Mouse (Mus musculus): ENCODE measurements around the gene Htra2. TPM values are rescaled to one million over a fixed set of nuclear protein-coding genes. Genes with fewer than 3 reads are reported as not detected.

Gene Htra2
- total RNA-seq, 2 experiments from 2014 or later = 20.0 to 21.7 TPM

DNA sequence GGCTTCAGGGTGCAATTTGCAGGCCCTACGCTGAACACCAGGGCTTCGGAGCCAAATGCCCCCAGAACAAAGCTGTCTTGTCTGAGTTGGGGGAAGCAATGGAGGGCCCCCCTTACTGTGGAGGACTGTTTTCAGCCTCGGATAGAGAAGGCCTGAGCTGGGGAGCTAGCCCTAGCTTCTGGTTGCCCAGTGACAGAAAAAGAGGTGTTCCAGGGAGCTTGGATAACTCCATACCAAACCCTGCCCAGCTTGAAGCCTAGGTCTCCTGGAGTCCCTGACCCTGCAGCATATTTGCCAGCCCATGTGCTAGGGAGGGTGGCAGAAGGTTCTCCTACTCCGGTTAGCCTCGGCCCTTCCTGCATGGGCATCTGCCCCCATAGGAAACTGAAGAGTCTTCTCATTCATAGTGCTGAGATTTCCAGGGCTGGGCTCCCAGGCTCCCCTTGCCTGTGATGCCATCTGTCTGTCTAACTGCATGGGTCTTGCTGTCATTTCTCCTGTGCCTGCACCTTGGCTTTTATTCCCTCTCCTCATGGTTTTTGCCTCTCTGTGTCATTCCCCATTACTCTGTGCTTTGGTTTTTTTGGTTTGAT, 20.5 kb downstream of the Htra2 start:
- intact Hi-C loops (cut with DNase I; ENCODE audit: low total_unique reads) = no loop called here
- DNase-seq = no peak

DNA sequence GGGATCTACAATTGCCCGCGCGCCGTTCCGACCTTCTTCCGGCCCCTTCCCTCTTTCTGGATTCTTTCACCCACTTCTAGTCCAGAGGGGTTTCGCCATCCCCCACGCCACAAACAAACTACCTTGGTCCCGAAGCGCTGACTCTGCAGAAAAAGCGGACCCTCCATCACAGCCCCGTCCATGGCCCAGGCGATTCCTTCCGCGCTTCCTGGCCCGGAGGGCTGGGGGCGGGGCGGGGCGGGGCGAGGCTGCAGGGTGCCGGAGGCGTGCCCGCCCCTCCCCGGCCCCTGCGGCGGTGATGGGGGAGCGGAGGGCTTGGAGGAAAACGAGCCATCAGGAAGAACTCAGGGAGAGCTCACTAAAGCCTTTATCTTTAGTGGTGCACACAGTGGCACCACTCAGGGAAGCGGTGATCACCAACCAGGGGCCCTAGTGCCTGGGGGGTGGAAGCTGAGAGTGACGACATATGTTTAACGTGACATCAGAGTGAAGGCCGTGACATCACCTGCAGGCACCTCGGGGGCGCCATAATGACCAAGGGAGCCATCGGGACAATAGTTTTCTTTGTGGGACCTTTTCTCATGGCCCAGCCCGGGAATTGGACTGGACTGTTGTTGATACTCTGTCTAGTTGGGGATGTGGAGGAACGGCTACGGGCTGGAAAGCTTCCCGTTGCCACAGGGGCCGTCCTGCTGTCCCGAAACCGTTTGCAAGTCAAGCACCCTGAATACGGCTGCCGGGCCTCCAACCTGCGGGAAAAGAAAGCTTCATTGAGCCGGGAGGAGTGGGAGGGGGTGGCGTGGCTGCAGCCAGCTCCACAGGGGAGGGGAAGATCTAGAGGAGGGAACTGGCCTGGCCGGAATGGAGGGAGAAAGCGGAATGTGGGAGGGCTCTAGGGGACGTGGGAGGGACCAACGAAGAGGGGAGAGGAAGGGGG, 21.6 kb downstream of the Htra2 start, which contains the start of the genes Dok1 and Loxl3:
Gene Dok1, minus strand, starts transcription at position 223 of the 937 bp plus-strand sequence.
Gene Loxl3, plus strand, starts transcription at position 925 of the 937 bp plus-strand sequence.
- peak; percentile 83 for DNase-seq
- intact Hi-C loops (cut with DNase I; ENCODE audit: low total_unique reads) = no loop called here

DNA sequence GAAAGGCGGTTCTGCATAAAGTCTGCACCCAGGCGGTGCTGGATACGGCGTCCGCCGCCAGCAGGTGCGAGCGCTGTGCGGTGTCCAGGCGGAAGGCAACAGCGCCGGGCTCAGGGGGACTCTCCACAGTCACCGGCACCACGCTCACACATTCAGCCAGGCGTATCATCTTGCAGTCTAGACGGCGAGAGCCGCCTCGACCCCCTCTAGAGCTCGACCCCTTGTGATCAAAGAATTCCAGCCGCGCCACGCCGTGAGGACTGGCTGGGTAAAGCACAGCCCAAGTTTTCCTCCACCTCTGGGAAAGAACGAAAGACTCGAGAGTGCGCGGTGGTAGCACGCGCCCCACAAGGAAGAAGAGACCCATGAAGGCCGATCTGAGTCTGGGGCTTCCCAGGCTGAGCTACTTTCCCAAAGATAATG, 22.3 kb downstream of the Htra2 start:
- DNase-seq = peak; percentile 36
- intact Hi-C loops (cut with DNase I; ENCODE audit: low total_unique reads) = no loop called here

- DNase-seq = no peak
- intact Hi-C loops (cut with DNase I; ENCODE audit: low total_unique reads) = no loop called here
These were observed 23.0 kb downstream of the Htra2 start for GRCm38 (mm10) chr6:83031921-83032590.

GRCm38 (mm10) chr6:83031111-83031510, 24.0 kb downstream of the Htra2 start:
- DNase-seq = no peak
- intact Hi-C loops (cut with DNase I; ENCODE audit: low total_unique reads) = no loop called here

GRCm38 (mm10) chr6:83029777-83030176, 25.3 kb downstream of the Htra2 start:
- intact Hi-C loops (cut with DNase I; ENCODE audit: low total_unique reads) = no loop called here
- no peak for DNase-seq

DNA sequence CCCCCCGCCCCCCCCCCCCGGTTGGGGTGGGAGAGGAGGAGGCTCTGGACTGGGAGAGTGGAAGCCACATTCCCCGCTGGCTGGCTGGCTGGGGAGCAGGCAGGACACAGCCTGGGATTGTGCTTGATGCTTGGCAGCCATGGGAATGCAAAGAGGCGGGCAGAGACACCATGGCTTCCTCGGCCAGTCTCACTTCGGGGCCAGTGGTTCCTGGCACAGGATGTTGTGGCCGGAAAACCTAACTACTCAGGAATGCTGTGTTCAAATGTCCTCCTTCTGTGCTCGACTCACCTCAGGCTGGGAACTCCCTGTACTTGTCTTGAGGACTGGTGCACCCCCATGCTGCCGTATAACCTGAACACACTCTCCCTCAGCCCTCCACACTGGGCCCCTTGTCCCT, 27.4 kb downstream of the Htra2 start:
- peak; percentile 59 for DNase-seq
- intact Hi-C loops (cut with DNase I; ENCODE audit: low total_unique reads) = no loop called here

- DNase-seq = no peak
- intact Hi-C loops (cut with DNase I; ENCODE audit: low total_unique reads) = no loop called here
These were observed 27.8 kb downstream of the Htra2 start for GRCm38 (mm10) chr6:83027293-83027692.

DNA sequence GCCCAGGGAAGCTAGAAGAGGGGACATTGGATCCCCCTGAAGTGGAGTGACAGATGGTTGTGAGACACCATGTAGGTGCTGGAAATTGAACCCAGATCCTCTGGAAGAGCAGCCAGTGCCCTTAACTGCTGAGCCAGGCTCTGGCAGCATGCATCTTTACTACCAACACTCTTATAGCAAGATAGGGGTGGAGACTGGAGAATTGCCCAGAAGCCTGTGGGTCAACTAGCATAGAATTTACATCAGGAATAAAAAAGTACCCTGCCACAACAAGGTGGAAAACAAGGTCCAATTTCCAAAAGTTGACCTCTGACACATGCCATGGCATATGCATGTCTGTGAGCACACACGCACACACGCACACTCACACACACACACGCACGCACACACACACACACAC, 29.9 kb downstream of the Htra2 start:
- intact Hi-C loops (cut with DNase I; ENCODE audit: low total_unique reads) = no loop called here
- DNase-seq = no peak

DNA sequence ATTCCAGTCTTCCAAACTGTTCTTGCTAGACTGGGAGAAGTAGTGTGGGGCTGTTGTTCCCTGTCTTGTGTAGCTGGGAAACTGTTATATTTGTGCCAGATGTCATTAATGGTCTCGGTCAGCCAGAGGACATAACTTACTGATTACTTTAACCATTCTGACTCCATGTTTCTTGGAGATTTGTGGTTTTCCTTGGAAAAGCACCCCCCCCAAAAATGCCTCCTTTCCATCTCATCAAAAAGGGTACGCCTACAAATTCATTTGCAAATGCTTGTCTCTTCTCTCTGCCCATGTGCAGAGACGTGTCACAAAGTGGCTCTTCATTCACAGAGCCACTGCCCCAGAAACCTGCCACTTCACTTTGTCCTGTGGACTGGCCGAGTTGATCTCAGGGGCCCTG, 30.7 kb downstream of the Htra2 start:
- intact Hi-C loops (cut with DNase I; ENCODE audit: low total_unique reads) = no loop called here

DNA sequence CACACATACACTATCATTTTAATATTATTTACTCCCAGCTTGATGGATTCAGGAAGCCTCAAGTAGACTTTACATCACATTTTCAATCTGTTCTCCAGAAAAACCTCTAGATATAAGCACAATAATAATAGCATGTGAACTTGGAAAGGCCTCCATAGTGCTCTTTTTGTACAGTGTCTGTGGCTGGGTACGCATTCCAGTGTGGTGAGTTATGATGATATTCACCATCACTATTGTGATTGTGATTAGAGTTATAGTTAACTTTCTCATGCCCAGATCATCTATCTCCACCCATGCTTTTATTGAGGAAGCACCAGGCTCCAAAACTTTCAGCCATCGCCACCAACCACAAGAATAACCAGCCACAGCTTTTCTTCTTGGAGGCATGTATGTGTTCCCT, 31.3 kb downstream of the Htra2 start:
- no peak for DNase-seq
- intact Hi-C loops (cut with DNase I; ENCODE audit: low total_unique reads) = no loop called here

More for the DNA sequence above, 30.7 kb downstream of the Htra2 start:
- no peak for DNase-seq

DNA sequence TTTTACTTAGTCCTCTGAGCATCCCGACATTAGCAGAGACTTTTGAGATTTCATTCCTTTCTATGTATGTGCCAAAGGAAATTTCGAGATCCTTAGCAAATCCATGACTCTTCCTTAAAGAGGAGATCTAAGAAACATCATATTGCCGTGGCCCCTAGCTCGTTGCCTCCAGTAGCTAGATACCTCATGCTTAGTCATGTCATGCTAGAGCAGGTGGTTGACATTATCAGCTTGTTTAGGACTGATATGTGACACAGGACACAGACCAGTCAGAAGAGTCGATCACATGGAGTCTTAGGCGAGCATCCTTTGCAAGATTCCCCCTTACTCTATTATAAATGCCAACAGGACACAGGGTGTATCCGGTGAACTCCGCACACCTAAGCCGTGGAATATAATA, 32.1 kb downstream of the Htra2 start:
- intact Hi-C loops (cut with DNase I; ENCODE audit: low total_unique reads) = no loop called here
- DNase-seq = no peak

DNA sequence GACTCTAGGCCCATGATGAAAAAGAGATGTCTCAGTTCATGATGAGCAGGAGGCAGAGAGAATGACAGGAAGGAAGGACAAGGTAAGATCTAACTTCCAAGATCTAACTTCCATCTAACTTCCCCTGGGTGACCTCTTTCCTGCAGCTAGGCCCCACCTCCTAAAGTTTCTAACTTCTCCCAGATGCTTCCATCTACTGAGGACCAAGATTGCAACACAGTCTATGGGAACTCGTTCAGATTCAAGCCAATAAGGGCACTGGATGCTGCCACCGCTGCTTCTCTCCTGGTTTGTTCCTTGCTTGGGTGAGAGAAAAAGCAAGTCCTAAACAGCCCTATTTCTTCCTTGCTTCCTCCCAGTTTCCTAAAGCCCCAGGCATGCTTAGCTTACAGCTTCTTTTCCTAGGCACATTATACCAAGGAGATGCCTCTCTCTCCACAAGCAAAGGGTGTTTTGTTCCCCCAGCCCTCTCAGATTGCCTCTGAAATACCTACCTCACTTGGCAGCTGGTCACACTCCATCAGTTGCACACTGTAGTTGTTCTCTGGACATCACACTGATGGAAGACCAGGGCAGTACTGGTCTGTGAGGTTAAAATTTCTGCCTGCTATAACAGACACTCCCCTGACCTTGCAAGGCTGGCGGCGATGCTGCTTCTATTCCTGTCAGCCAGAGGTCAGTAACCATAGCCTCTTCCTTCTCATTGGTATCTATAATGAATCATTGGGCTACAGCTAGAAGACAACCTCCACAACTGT, 34.1 kb downstream of the Htra2 start:
- intact Hi-C loops (cut with DNase I; ENCODE audit: low total_unique reads) = no loop called here
- DNase-seq = no peak

DNA sequence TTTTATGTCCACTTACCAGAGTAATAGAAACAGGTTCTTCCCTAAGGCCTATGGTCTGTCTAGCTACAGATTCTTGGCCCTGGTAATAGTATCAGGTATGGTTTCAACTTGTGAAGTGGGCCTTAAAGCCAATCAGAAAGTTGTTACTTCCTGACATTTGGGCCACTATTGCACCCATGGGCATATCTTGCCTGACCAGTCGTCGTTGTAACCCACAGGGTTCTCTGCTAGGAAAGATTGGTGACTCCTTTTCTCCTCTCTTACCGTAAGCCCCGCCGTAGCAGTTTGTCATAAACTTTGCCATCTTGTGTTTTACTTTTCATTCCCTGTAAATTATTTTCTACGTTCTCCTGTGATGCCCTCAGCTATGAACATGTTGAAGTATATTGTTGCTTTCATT, 35.0 kb downstream of the Htra2 start:
- no peak for DNase-seq
- intact Hi-C loops (cut with DNase I; ENCODE audit: low total_unique reads) = no loop called here

- no peak for DNase-seq
- intact Hi-C loops (cut with DNase I; ENCODE audit: low total_unique reads) = no loop called here
These were observed 36.0 kb downstream of the Htra2 start for GRCm38 (mm10) chr6:83019044-83019443.

- intact Hi-C loops (cut with DNase I; ENCODE audit: low total_unique reads) = no loop called here
- DNase-seq = peak; percentile 71
These were observed 37.9 kb downstream of the Htra2 start for GRCm38 (mm10) chr6:83017190-83017589.

DNA sequence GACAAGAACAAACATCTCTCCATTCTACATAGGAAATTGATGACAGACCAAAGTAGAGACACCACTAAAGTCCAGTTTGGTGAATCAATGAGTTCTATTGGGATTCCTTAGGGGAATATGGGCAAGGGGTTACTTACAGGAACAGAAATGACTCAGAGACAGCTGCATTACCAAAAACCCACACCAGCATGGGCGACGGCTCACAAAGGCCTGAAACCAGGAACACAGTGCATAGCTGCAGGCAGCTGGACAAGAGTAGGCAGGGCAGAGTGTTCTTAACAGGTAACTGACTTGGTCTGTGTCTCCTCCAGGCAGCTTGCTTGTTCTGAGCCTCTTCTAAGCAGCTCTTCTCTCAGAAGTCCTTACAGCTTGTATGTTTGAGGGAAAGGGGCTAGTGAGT, 39.3 kb downstream of the Htra2 start:
- DNase-seq = no peak
- intact Hi-C loops (cut with DNase I; ENCODE audit: low total_unique reads) = no loop called here

GRCm38 (mm10) chr6:83014482-83015466, 40.3 kb downstream of the Htra2 start:
- intact Hi-C loops (cut with DNase I; ENCODE audit: low total_unique reads) = no loop called here
- DNase-seq = no peak
